Mouse (Mus musculus) large intestine, adult 2 months (tissue): Measurements from ENCODE around the gene Rgs14. TPM values are rescaled to one million over a fixed set of nuclear protein-coding genes. Genes with fewer than 3 reads are reported as not detected.

Experiments
- DNase-seq: peaks from one replicate; pipeline ENCODE4 v3.0.0-alpha.2; 2012; ENCODE audit warnings: low read depth, low spot score
- WGBS: fragments of 180-500 bp; shearing (Covaris S2); methylation state at CpG from one replicate; pipeline ENCODE4 v1.1.7; 2018; 5-methylcytosine and 5-hydroxymethylcytosine counted together
- polyA plus RNA-seq: library from polyadenylated mRNA; depleted of rRNA; stranded (reverse); fragments of >200 nt; gene quantifications from 2 replicates; pipeline ENCODE4 v1.2.3, GENCODE M21; 2012; rRNA removed

Gene Rgs14
- polyA plus RNA-seq, 1 experiment: 8.9 TPM

DNA sequence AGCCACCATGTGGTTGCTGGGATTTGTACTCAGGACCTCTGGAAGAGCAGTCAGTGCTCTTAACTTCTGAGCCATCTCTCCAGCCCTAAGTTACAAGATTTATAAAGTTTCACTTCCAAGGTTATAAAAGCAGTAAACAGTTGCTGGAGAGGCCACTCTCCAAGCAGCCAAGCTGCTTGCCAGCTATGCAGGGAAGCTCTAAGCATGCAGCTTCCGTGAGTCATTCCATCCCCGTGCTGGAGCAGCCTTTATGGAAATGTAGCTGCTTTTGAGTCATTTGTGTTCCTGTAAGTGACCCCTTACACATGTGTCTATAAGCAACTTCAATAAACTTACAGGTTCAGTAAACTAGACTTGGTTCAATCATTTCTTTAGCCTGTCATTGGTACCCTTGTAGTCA lies 61.0 kb downstream of the Rgs14 start:
- WGBS: 43% methylated on average over 2 of the region's 2 CpGs
- DNase-seq: no peak

DNA sequence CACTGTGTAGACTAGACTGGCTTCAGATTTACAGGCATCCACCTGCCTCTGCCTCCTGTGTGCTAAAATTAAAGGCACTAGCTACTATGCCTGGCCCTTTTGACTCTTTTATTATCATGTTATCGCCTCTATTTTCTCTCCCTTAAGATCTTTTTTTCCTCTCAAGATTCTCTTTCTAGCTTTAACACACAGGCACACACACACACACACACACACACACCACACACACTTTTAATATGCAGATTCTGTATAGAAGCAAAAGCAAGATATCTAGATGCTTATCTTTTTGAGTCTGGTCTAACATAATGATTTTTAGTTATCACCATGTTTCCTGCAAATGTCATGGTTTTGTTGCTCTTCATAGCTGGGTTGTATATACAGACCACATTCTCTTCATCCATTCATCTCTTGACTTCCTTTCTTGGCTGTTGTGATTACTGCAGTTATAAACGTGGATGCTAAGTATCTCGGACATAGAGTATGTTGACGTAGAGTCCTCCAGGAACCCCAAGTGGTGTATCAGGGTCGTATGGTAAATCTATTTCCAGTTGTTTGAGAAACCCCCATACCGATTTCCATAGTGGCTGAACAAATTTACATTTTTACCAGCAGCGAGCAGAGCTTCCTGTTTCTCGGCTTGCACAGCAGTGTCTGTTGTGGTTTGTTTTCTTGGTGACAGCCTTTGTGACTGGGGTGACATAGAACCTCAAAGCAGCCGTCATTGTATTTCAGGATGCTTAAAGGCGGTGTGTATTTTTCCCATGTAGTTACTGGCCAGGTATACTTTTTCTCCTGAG lies 62.6 kb downstream of the Rgs14 start:
- no peak for DNase-seq

More for the DNA sequence above, 62.6 kb downstream of the Rgs14 start:
- 62% methylated on average over 10 of the region's 10 CpGs for WGBS

Other genes with a start within 250 kb of the Rgs14 start
- gene Gm17617, start 236.2 kb upstream of the Rgs14 start, polyA plus RNA-seq: not detected in 2 replicates
- gene Fgfr4, start 217.1 kb upstream of the Rgs14 start, polyA plus RNA-seq: 5.0 and 7.0 TPM in 2 replicates
- 11.7 and 21.0 TPM in 2 replicates for gene Nsd1, start 159.9 kb upstream of the Rgs14 start, polyA plus RNA-seq
- 778 and 779 TPM in 2 replicates for gene Prelid1, start 49.2 kb upstream of the Rgs14 start, polyA plus RNA-seq
- gene Rab24, start 47.8 kb upstream of the Rgs14 start, polyA plus RNA-seq: 85.0 and 92.2 TPM in 2 replicates
- gene Mxd3, start 39.9 kb upstream of the Rgs14 start, polyA plus RNA-seq: 10.0 and 11.4 TPM in 2 replicates
- gene Lman2, start 6.9 kb upstream of the Rgs14 start, polyA plus RNA-seq: 125 and 147 TPM in 2 replicates
- 1.0 and 1.4 TPM in 2 replicates for gene Slc34a1, start 28.5 kb downstream of the Rgs14 start, polyA plus RNA-seq
- gene Pfn3, start 45.5 kb downstream of the Rgs14 start, polyA plus RNA-seq: not detected in 2 replicates
- gene F12, start 57.1 kb downstream of the Rgs14 start, polyA plus RNA-seq: 0.06 and 0.60 TPM in 2 replicates
- 56.4 and 63.8 TPM in 2 replicates for gene Grk6, start 75.3 kb downstream of the Rgs14 start, polyA plus RNA-seq
- 2.2 and 2.5 TPM in 2 replicates for gene Prr7, start 94.5 kb downstream of the Rgs14 start, polyA plus RNA-seq
- gene Dbn1, start 118.4 kb downstream of the Rgs14 start, polyA plus RNA-seq: 8.0 and 8.2 TPM in 2 replicates
- gene Pdlim7, start 143.9 kb downstream of the Rgs14 start, polyA plus RNA-seq: 72.4 and 77.3 TPM in 2 replicates
- 20.3 and 20.9 TPM in 2 replicates for gene Dok3, start 159.6 kb downstream of the Rgs14 start, polyA plus RNA-seq
- gene Ddx41, start 166.9 kb downstream of the Rgs14 start, polyA plus RNA-seq: 48.3 and 53.7 TPM in 2 replicates
- gene Fam193b, start 201.4 kb downstream of the Rgs14 start, polyA plus RNA-seq: 59.6 and 62.7 TPM in 2 replicates
- 86.6 and 105 TPM in 2 replicates for gene Tmed9, start 204.0 kb downstream of the Rgs14 start, polyA plus RNA-seq
- 19.0 and 21.8 TPM in 2 replicates for gene B4galt7, start 230.2 kb downstream of the Rgs14 start, polyA plus RNA-seq